Mouse (Mus musculus): Measurements from ENCODE around the gene Kmt2a. TPM values are rescaled to one million over a fixed set of nuclear protein-coding genes. Genes with fewer than 3 reads are reported as not detected.

Kmt2a gene
- total RNA-seq, 2 experiments from 2014 or later, result 81.5 to 97.4 TPM

DNA sequence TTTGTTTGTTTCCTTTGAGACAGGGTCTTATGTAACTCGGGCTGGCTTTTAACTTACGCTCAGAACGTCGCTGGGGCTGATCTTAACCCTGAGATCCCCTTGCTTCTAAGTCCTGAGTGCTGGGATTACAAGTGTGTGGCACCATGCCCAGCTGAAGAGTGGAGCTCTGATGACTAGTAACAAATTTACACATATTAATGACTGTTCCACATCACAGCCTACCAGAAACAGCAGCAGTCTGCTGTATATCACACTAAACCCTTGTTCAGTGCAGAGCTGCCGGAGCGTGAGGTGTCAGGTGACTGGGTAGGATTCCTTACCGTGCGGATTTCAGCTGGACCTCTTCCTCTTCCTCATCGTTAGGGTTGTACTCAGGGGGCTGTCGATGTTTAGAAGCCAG is 70.8 kb downstream of the Kmt2a start:
- no peak for DNase-seq (ENCODE audit: extremely low spot score in 1 of 2, low spot score in 2 of 2)
- Histone ChIP-seq H3K27ac (no peak overlapping the region), H3K4me3 (no peak overlapping the region)
- no peak for TF ChIP-seq CTCF (IDR thresholded peaks at IDR 0.05)
- intact Hi-C loops (cut with DNase I), result loop anchor here (10.0 kb wide), 1 partner anchor 334 kb away; no protein-coding TSS in a partner anchor

DNA sequence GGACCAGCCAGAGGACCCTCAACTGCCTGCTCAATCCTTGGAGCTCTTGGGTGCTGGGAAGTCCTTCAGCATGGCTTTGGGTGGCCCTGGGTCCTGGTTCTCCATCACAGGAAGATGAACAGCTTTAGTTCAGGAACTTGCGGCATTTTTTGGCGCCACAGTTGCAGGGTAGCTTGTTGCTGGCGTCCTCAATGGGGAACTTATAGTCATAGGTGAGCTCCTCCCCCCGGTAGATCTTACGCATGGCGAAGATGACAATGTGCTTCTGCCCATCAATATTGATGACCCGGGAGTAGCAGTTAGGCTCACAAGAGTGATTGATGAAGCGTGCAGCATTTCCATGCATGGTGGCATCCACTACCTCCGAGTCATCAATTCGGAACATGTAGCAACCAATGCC is 73.3 kb downstream of the Kmt2a start:
- DNase-seq (ENCODE audit: extremely low spot score in 1 of 2, low spot score in 2 of 2), result no peak
- intact Hi-C loops (cut with DNase I), result no loop called here
- no peak overlapping the region for H3K4me3 ChIP-seq
- TF ChIP-seq CTCF (IDR thresholded peaks at IDR 0.05), result no peak
- H3K27ac ChIP-seq, result no peak overlapping the region

DNA sequence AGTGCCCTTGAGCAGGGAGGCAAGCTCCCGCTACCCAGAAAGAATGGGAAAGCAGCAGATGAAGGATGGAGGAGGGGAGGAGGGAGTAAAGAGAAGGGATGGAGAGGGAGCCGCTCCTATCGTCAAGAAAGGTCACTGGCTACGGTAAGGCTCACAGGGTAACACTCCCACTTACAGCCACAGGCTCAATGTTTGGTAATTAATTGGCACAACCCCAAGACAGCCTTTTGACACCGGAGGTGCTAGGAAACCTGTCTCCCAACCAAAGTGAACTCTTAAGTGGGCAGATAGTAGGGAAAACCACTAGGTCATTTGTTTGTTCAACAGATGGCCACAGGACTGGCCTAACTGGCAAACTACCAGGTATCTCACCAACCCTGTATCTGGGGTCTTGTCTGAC is 74.0 kb downstream of the Kmt2a start:
- Histone ChIP-seq H3K27ac (no peak overlapping the region), H3K4me3 (no peak overlapping the region)
- intact Hi-C loops (cut with DNase I), result no loop called here
- no peak for TF ChIP-seq CTCF (IDR thresholded peaks at IDR 0.05)
- DNase-seq (ENCODE audit: extremely low spot score in 1 of 2, low spot score in 2 of 2), result no peak

DNA sequence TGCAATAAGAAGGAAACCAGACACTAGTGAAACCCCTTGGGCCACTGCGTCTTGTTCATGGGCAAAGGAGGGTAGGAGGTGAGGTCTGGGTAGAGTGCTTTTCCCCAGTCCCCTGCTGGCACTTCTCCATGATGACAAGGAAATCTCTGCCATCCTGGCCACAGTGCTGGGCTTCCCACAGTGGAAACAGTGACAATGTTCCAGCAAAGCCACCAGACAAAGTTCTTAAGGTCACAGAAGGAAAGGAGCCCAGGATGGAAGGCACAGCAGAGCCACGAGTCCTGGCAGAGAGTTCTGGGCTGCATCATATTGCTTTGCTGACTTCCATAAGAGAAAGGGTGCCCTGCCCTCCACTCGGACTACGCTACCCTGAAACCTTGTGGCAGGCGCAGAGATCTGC is 75.6 kb downstream of the Kmt2a start:
- Histone ChIP-seq H3K4me3 (no peak overlapping the region), H3K27ac (no peak overlapping the region)
- intact Hi-C loops (cut with DNase I), result no loop called here
- no peak for DNase-seq (ENCODE audit: extremely low spot score in 1 of 2, low spot score in 2 of 2)
- no peak for TF ChIP-seq CTCF (IDR thresholded peaks at IDR 0.05)

DNA sequence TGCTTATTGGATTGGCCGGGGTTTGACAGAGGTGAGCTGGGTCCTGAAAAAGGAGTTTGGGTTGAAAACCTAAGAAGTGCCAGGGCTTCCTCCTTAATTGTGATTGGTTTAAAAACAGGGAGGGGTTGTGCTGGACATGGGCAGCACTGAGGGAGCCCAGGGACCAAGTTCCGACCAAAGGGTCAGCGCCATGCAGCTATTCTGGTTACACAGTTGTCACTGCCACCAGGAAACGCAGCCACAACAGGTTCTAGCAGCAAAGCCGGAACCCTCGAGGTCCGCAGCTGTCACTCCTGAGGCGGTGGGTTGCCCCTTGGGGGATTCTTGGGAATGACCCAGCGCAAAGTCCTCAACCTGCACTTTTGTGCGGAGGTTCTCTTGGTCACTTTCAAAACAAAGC is 76.4 kb downstream of the Kmt2a start:
- Histone ChIP-seq H3K27ac (no peak overlapping the region), H3K4me3 (no peak overlapping the region)
- intact Hi-C loops (cut with DNase I), result no loop called here
- DNase-seq (ENCODE audit: extremely low spot score in 1 of 2, low spot score in 2 of 2), result no peak
- no peak for TF ChIP-seq CTCF (IDR thresholded peaks at IDR 0.05)

DNA sequence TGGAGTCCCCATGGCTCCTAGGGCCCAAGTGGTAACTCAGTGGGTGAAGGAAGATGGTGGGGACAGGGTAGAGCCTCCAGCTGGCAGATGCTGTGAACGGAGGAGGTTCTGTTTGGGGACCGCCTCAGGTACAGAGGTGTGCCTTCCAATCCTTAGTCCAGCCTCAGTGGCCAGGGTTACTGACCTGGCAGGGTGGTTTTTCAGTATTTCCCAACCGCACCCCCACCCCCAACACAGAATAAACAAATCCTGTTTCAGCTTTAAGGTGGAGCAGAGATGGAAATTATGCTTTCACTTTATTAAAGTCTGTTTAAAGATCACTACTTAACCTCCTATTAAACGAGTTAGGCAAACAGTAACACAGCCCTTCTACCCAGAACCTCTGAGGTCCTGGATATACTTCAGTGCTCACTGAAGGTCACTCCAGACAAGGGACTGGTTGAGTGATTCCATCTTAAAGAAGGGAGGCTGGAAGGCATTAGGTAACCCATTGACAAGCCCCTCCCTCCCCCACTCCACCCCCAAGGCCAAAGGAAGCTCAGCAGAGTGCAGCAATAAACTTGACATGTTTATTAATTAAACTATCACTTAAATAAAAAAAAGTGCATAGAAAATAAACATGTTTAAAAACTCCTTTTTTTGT is 78.2 kb downstream of the Kmt2a start, which contains the start of gene Ttc36:
Gene Ttc36 (minus strand): TSS at position 265 of the 643 bp plus-strand sequence.
- H3K4me3 ChIP-seq, result no peak within 1 kb of the TSS
- no peak within 1 kb of the TSS for H3K27ac ChIP-seq
- DNase-seq (ENCODE audit: extremely low spot score in 1 of 2, low spot score in 2 of 2), result no peak
- TF ChIP-seq CTCF (IDR thresholded peaks at IDR 0.05), result no peak
- intact Hi-C loops (cut with DNase I), result no loop called here

DNA sequence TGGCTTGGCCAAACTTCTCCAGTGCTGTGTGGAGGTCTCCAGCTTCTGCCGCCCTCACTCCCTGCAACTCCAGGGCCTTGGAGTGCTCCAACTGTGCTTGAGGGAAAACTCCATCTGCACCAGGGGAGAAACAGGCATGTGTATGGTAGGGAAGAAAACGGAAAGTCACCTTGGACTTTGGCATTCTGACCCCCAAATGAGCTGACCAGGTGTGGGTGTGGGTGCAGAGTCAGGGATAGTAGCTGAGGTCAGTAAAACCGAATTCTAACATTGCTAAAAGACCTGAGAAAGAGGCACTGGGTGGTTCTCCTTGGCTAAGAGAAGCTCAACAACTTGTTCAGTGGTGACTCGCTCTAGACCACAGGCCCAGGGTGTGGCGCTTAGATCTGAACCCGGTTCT is 79.4 kb downstream of the Kmt2a start:
- H3K27ac ChIP-seq, result no peak overlapping the region
- no peak for TF ChIP-seq CTCF (IDR thresholded peaks at IDR 0.05)
- no peak overlapping the region for H3K4me3 ChIP-seq
- intact Hi-C loops (cut with DNase I), result no loop called here
- no peak for DNase-seq (ENCODE audit: extremely low spot score in 1 of 2, low spot score in 2 of 2)

DNA sequence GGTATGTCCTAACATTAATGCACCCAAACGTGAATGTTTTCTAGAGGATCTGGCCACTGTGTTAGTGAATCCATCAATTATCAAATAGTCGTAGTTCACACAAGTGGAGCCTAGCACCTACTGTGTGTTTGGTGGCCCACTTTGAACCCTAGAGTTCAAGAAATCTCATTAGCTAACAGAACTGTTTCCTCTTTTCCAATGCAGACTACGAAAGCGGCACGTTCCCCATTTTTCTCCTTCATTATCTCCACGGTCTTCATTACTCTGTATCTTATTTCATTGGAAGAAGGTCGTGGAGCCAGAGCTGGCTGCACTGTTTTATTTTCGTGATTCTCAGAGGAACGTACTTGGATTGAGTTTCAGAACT is 81.2 kb downstream of the Kmt2a start:
- DNase-seq (ENCODE audit: extremely low spot score in 1 of 2, low spot score in 2 of 2), result no peak
- intact Hi-C loops (cut with DNase I), result no loop called here
- peak overlapping the region; percentile 76 for H3K4me3 ChIP-seq
- no peak for TF ChIP-seq CTCF (IDR thresholded peaks at IDR 0.05)
- no peak overlapping the region for H3K27ac ChIP-seq

DNA sequence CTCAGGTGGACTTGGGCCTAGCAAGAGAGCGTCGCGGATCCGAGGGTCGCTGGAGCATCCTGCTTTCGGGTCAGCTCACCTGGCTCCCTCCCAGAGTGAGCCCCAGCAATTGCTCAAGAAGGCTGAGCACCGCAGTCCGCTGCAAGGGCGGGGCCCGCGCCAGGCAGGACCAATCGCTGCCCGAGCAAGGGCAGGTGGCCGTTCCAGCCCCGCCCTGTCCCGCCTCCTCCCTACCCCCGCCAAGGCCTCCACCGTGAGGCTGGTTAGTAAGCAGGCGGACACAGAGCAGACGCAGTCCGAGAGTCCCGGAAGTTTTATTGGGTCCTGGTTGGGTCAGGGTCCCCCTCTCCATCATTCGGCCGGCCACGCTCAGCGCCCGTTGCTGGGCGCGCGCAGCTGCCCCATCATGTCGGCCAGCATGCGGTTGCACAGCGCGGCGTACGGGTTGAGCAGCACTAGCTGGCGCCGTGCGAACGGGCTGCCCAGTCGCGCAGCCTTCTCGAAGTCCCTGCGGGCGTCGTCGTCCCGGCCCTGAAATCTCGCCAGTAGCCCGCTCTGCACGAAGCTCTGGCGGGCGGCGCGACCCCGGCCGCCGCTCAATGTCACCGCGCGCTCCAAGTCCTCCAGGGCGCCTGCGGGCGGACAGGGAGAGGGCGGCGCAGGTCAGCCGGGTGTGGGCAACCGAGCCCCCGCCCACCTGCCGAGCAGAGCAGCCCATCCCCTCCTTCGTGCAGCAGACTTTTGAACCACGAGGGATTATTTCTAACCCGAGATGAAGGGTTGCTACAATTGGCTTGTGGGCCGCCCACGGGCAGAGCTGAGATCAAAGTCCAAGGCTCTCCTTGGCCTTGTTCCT is 81.8 kb downstream of the Kmt2a start, which contains the start of gene Tmem25:
Gene Tmem25 (minus strand): TSS at position 206 of the 856 bp plus-strand sequence.
- H3K4me3 ChIP-seq, result peak within 1 kb of the TSS; percentile 76
- H3K27ac ChIP-seq, result peak within 1 kb of the TSS; percentile 87
- peak; percentile 88 to 90 for DNase-seq (ENCODE audit: extremely low spot score in 1 of 2, low spot score in 2 of 2)
- no peak for TF ChIP-seq CTCF (IDR thresholded peaks at IDR 0.05)
- intact Hi-C loops (cut with DNase I), result no loop called here

DNA sequence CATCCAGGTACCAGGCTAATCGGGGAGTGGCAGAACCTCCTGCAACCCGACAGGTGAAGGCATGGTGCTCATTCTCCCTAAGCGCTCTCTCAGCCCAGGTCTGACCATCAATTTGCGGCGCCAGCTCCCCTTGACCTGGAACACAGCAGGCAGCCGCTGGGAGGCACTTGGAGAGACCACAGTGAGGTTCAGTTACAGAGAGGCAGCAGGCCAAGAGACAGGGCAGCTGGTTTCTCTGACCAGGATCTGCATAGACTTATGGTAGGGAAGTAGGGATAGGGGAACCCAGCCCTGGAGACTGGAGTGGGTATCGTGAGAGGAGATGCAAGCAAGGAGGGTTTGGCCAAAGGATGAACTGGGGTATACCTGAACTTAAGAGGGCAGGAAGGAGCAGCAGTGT is 82.8 kb downstream of the Kmt2a start:
- TF ChIP-seq CTCF (IDR thresholded peaks at IDR 0.05), result no peak
- intact Hi-C loops (cut with DNase I), result no loop called here
- Histone ChIP-seq H3K4me3 (peak overlapping the region; percentile 76), H3K27ac (no peak overlapping the region)
- no peak for DNase-seq (ENCODE audit: extremely low spot score in 1 of 2, low spot score in 2 of 2)

DNA sequence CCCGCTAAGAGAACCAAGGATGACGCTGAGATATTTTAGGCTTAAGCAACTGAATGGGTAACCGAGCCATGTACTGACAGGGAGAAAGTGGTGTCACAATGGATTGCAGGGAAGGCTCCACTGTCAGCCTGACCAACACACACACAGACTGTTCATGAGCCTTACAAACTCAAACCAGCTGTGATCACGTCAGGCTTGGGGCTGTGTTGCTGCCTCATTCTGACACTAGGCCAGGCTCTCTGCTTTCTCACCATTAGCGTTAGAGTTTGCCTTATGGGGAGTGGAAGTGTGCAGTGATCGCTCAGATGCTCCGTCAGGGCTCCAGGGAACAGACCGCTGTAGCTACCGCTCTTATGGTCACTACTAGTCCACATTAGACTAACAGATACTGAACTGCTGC is 88.3 kb downstream of the Kmt2a start:
- no peak for TF ChIP-seq CTCF (IDR thresholded peaks at IDR 0.05)
- intact Hi-C loops (cut with DNase I), result no loop called here

More for the DNA sequence above, 88.3 kb downstream of the Kmt2a start:
- no peak for DNase-seq (ENCODE audit: extremely low spot score in 1 of 2, low spot score in 2 of 2)
- Histone ChIP-seq H3K27ac (no peak overlapping the region), H3K4me3 (no peak overlapping the region)

Data from left cerebral cortex, adult 2 months (tissue).